Mouse (Mus musculus) forebrain, embryonic 12.5 days (tissue): ENCODE results near the gene Gm7361. TPM values are rescaled to one million over a fixed set of nuclear protein-coding genes. Genes with fewer than 3 reads are reported as not detected.
"Not testable (repeated sequence)": the region's sequence is repeated elsewhere in the genome, so short reads cannot be mapped to it uniquely, and the experiment has no call there.

ENCODE experiments used
- ATAC-seq: fragments of 200-750 bp; cut with Nextera tagmentation; 2 replicates; pipeline ENCODE4 v1.8.0; 2017; ENCODE audit warnings: moderate TSS enrichment; ENCODE audit not compliant: low FRiP score
- H3K27ac ChIP-seq: fragments of 300-500 bp; sonication (generic); 2 replicates; pipeline ENCODE4 v1.5.1; 2016; ENCODE audit warnings: mild to moderate bottlenecking
- H3K27me3 ChIP-seq: fragments of 300-500 bp; sonication (generic); 2 replicates; pipeline ENCODE4 v1.6.1; 2016; ENCODE audit warnings: mild to moderate bottlenecking
- H3K36me3 ChIP-seq: fragments of 300-500 bp; sonication (generic); replicated peaks from 2 replicates; pipeline ENCODE4 v1.6.1; 2016; ENCODE audit warnings: mild to moderate bottlenecking
- H3K4me1 ChIP-seq: fragments of 300-500 bp; sonication (generic); 2 replicates; pipeline ENCODE4 v1.6.1; 2016
- H3K4me2 ChIP-seq: fragments of 300-500 bp; sonication (generic); 2 replicates; pipeline ENCODE4 v1.6.1; 2016; ENCODE audit warnings: mild to moderate bottlenecking, moderate library complexity
- H3K4me3 ChIP-seq: fragments of 300-500 bp; sonication (generic); replicated peaks from 2 replicates; pipeline ENCODE4 v1.5.1; 2016; ENCODE audit warnings: mild to moderate bottlenecking
- H3K9ac ChIP-seq: fragments of 300-500 bp; sonication (generic); 2 replicates; pipeline ENCODE4 v1.6.1; 2016; ENCODE audit warnings: mild to moderate bottlenecking
- H3K9me3 ChIP-seq: fragments of 300-500 bp; sonication (generic); 2 replicates; pipeline ENCODE4 v1.6.1; 2016
- WGBS: fragments of 180-500 bp; shearing (Covaris S2); methylation state at CpG from one replicate; pipeline ENCODE4 v1.1.7; 2016; 5-methylcytosine and 5-hydroxymethylcytosine counted together
- polyA plus RNA-seq: library from polyadenylated mRNA; unstranded; fragments of >200 nt; fragmentation: Nextera tagmentation; extraction: Ambion mirVana; gene quantifications from 2 replicates; pipeline ENCODE4 v1.2.1, GENCODE M21; 2016

Gene Gm7361
- not detected in 2 replicates for polyA plus RNA-seq

DNA sequence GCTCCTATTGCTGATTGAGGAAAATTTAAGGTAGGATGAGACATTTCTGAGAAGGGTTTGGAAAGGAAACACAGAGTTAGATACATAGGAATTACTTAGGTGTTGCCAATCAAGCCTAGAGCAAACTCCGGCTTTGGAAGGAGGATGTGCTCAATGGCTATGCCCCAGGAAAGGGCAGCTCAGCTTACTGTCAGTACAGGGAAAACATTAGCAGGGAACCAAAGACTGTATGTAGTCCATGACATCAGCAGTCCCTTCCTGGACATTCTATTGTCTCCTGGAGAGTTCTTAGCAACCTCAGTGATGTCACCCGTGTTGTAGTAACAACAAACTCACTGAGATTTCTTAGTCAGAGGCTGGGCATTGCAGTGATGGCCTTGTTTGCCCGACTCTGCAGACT, at the start of gene Gm7361:
Gm7361 (plus strand) TSS at position 301 of the 400 bp plus-strand sequence.
- H3K9ac ChIP-seq, H3K4me1 ChIP-seq, H3K4me2 ChIP-seq, H3K36me3 ChIP-seq, H3K27ac ChIP-seq, ATAC-seq, H3K9me3 ChIP-seq, H3K27me3 ChIP-seq, H3K4me3 ChIP-seq: not testable (repeated sequence)
- 77% methylated on average over 3 of the region's 3 CpGs for WGBS

DNA sequence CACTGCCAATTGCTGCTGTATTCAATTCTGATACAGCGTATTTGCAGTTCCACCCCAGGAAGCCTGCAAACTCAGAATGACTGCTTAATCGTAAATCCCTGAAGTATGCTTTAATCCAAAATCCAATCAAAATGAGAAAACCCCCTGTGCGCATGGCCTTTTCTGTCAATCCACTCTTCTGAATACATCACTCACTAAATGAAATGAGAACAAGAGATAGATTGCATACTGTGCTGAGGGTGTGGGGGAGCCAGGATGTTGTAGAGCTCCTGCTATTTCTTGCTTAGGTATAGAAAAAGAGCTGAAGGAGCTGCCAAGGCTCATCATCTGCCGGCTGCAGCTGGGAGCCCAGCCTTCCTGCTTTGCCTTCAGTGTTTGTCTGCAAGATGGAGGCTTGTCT, 46.5 kb upstream of the Gm7361 start:
- H3K27ac ChIP-seq = no peak overlapping the region
- ATAC-seq = peak; percentile 49; the same call in 1 of the 2 replicates
- H3K27me3 ChIP-seq = peaks cover 13% of the 10 kb centered on the region; the same call in 1 of the 2 replicates
- no peaks in the 10 kb centered on the region for H3K36me3 ChIP-seq
- no peaks in the 10 kb centered on the region for H3K9me3 ChIP-seq
- H3K4me3 ChIP-seq = no peak overlapping the region
- H3K4me1 ChIP-seq = peaks cover 12% of the 10 kb centered on the region
- WGBS = 24% methylated on average over 4 of the region's 4 CpGs
- H3K9ac ChIP-seq = no peak overlapping the region
- H3K4me2 ChIP-seq = peak overlapping the region; percentile 1; the same call in 1 of the 2 replicates

DNA sequence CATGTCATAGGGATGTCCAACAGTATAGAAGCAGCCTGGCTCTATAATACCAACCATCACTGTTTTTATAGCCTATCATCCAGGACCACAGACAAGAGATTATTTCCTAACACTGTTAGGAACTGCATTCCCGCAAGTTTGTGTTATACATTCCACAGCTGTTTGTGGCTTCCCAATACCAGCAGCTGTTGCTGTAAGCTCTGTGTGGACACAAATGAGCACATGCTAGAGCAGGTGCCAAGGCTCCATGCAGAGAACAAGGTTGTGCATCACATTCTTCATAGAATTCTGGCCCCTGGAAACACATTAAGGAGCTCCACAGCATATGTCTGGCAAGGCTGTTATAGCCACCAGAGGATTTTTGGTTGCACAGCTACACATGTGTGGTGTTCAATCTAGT, 35.4 kb upstream of the Gm7361 start:
- no peaks in the 10 kb centered on the region for H3K36me3 ChIP-seq
- no peak overlapping the region for H3K4me2 ChIP-seq
- no peak overlapping the region for H3K27ac ChIP-seq
- 90% methylated on average over 1 of the region's 1 CpGs for WGBS
- no peak overlapping the region for H3K9ac ChIP-seq
- no peak overlapping the region for H3K4me3 ChIP-seq
- H3K27me3 ChIP-seq = no peaks in the 10 kb centered on the region
- no peak for ATAC-seq
- no peaks in the 10 kb centered on the region for H3K9me3 ChIP-seq
- H3K4me1 ChIP-seq = no peaks in the 10 kb centered on the region

DNA sequence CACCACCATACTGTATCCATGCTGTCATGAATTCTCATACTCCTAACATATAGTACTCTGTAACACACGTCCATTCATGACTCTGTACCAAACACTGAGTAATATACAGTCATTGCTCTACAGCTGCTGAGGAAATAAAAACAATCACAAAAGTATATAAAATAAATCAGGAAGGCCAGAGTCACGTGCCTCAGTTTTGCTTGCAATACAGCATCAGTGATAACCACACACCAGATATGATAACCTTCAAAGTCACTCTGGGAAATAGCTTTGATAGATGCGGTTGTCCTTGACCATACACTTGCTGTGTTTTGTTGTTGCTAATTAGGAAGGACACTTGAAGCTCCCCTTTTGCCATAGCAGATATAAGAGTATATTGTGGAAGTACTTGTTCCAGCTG, 9.2 kb downstream of the Gm7361 start:
- not testable (repeated sequence) for H3K9ac ChIP-seq, H3K4me2 ChIP-seq, H3K4me1 ChIP-seq, H3K4me3 ChIP-seq, ATAC-seq, H3K27ac ChIP-seq, H3K27me3 ChIP-seq, H3K36me3 ChIP-seq, H3K9me3 ChIP-seq
- WGBS = 84% methylated on average over 3 of the region's 3 CpGs

DNA sequence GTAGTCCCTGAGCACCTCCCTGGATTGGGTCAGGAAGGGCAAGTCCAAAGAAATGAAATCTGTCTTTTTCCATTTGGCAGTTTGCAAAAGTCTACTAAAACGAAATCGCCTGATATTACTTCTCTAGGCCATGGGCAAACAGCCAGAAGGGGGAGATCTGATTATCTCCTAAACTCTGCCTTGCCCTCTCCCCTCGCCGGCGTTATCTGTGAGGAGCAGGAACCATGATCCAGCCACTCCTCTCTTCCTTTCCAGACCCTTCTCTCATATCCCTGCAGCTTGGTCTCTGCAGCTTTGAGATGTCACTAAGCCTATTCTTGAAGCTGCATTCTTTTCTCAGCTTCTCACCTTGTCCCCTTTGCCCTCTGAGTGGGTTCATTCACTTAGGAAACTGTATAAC, 22.9 kb downstream of the Gm7361 start:
- 71% methylated on average over 5 of the region's 5 CpGs for WGBS
- Histone ChIP-seq H3K4me2 (no peak overlapping the region), H3K27me3 (no peaks in the 10 kb centered on the region), H3K9me3 (no peaks in the 10 kb centered on the region), H3K27ac (no peak overlapping the region), H3K4me1 (no peaks in the 10 kb centered on the region), H3K4me3 (no peak overlapping the region), H3K36me3 (no peaks in the 10 kb centered on the region), H3K9ac (no peak overlapping the region)
- ATAC-seq = no peak

DNA sequence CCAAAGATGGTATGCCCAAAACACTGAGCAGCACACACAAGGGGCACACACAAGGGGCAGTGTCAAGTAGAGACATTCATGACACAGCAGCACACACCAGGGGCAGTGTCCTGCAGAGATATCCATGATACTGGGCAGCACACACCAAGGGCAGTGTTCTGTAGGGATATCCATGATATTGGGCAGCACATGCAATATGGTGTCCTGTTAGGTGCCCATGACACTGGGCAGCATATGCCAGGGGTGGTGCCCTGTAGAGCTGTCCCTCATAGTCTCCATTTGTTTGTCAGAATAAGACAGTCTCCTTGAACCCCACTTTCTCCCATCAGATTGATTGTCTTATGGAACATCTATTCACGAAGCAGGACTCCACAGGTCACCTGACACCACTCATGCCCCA, 24.2 kb downstream of the Gm7361 start:
- ATAC-seq = no peak
- Histone ChIP-seq H3K27ac (no peak overlapping the region), H3K36me3 (no peaks in the 10 kb centered on the region), H3K27me3 (no peaks in the 10 kb centered on the region), H3K4me3 (no peak overlapping the region), H3K9ac (no peak overlapping the region), H3K4me1 (no peaks in the 10 kb centered on the region), H3K9me3 (no peaks in the 10 kb centered on the region), H3K4me2 (no peak overlapping the region)
- 72% methylated on average over 1 of the region's 1 CpGs for WGBS

DNA sequence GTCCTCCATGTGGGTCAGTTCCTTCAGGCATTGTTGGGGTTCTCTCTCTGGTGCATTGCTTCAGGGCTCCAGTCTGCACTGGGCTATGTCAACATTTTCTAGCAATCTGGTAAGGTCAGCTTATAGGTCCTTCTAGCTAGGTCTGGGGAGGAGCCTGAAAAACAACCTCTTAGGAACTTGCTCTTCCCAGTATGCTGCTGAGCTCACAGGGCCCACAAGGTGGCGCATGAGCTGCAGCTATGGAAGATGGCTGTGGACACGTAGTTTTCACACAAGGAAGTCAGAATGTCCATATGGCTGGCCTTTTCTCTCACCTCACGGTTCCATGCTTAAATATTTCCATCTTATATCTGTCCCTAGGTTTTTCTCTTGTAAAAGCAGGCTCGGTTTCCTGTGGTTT, 24.8 kb downstream of the Gm7361 start:
- H3K9ac ChIP-seq = no peak overlapping the region
- no peaks in the 10 kb centered on the region for H3K4me1 ChIP-seq
- H3K9me3 ChIP-seq = no peaks in the 10 kb centered on the region
- no peaks in the 10 kb centered on the region for H3K27me3 ChIP-seq
- no peak overlapping the region for H3K4me2 ChIP-seq
- no peaks in the 10 kb centered on the region for H3K36me3 ChIP-seq
- ATAC-seq = 0 out of 2 replicates have a peak, but pooled peaks have one; percentile 39
- 9% methylated on average over 4 of the region's 4 CpGs for WGBS
- no peak overlapping the region for H3K4me3 ChIP-seq
- no peak overlapping the region for H3K27ac ChIP-seq

DNA sequence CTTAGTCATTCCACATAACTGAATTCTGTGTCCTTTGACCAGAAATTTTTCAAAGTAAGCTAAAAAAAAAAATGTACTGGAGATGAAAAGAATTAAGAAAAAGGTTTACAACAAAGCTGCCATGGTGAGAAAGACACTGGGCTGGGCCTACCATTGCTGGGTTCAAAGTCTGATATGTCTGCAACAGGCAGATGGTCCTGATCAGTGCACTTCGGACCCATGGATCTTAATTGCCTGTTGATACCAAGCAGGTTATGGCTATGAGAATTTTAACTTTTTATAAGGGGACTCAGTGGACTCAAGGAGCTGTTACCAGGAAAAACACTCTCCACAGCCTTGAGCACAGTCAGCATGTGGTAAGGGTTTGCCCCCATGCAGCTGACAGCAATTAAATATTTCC, 25.9 kb downstream of the Gm7361 start:
- Histone ChIP-seq H3K4me1 (no peaks in the 10 kb centered on the region), H3K27me3 (no peaks in the 10 kb centered on the region), H3K27ac (no peak overlapping the region), H3K9ac (no peak overlapping the region), H3K4me2 (no peak overlapping the region), H3K36me3 (no peaks in the 10 kb centered on the region), H3K4me3 (no peak overlapping the region), H3K9me3 (no peaks in the 10 kb centered on the region)
- 84% methylated on average over 1 of the region's 1 CpGs for WGBS
- ATAC-seq = no peak

DNA sequence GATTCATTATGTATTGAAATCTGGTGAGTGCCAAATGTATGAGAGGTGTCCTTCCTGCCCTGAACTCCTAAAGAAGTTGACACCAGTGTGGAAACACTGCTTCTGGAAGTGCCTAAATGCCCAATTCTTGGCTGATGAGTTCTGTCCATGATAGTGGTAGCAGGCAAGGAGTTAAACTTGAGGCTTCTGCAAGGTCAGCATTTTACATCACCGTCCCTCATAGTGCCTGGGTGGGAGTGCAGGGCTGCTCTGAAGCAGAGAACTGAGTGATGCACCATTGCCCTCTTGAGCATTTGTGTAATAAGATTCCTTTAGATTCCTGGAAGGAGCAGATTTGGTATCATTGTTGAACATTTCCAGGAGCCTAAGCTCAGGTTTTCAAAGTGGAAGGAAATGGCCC, 34.1 kb downstream of the Gm7361 start:
- H3K36me3 ChIP-seq = no peaks in the 10 kb centered on the region
- no peak overlapping the region for H3K4me3 ChIP-seq
- H3K9me3 ChIP-seq = no peaks in the 10 kb centered on the region
- H3K4me2 ChIP-seq = no peak overlapping the region
- H3K4me1 ChIP-seq = no peaks in the 10 kb centered on the region
- no peak for ATAC-seq
- WGBS = 92% methylated on average over 1 of the region's 1 CpGs
- H3K27me3 ChIP-seq = no peaks in the 10 kb centered on the region
- H3K9ac ChIP-seq = no peak overlapping the region
- H3K27ac ChIP-seq = no peak overlapping the region

DNA sequence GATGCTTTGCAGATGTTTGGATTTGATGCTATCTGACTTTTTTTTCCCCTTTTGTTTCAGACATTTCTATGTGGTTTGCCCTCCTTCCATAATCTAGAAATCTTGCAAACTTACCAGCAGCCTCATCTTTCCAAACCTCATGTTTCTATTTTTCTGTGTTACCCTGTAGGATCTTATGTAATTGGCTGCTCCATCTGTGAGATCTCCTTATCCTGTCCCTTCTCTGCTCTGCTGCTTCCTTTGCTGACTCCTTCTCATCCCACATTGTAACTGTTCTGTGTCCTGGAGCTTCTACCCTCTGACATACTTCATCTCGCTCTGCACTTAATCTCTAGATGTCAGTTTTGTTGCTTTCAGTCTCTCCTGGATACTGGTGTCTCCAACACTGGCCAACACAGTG, 35.8 kb downstream of the Gm7361 start:
- H3K4me1 ChIP-seq = no peaks in the 10 kb centered on the region
- no peaks in the 10 kb centered on the region for H3K36me3 ChIP-seq
- ATAC-seq = no peak
- H3K27ac ChIP-seq = no peak overlapping the region
- H3K4me3 ChIP-seq = no peak overlapping the region
- H3K9me3 ChIP-seq = no peaks in the 10 kb centered on the region
- H3K27me3 ChIP-seq = no peaks in the 10 kb centered on the region
- no peak overlapping the region for H3K4me2 ChIP-seq
- no peak overlapping the region for H3K9ac ChIP-seq
- 79% methylated on average over 1 of the region's 1 CpGs for WGBS

Other genes starting within 250 kb of the Gm7361 start
- gene Gm5862, start 234.8 kb upstream of the Gm7361 start, polyA plus RNA-seq = not detected in 2 replicates
- 0.10 TPM in 1 of 2 replicates, not detected in the other for gene Speer4a, start 218.1 kb upstream of the Gm7361 start, polyA plus RNA-seq
- gene Gm7347, start 199.1 kb upstream of the Gm7361 start, polyA plus RNA-seq = not detected in 2 replicates
- not detected in 2 replicates for gene Gm10471, start 168.4 kb upstream of the Gm7361 start, polyA plus RNA-seq
- not detected in 2 replicates for gene 5031410I06Rik, start 152.3 kb upstream of the Gm7361 start, polyA plus RNA-seq
- gene Gm10220, start 136.3 kb upstream of the Gm7361 start, polyA plus RNA-seq = not detected in 2 replicates